Mouse (Mus musculus) cerebellum, adult 2 months (tissue): ENCODE measurements at regions not wholly inside any gene's neighbourhood (a gene's known extent, or its start where the extent isn't known, plus 50 kb on each side); places are given as distances from the start of the nearest gene placed in this dataset.

Source experiments
- CTCF ChIP-seq: fragments of 200-500 bp; IDR thresholded peaks from 2 replicates; pipeline ENCODE4 v1.5.1; 2011; ENCODE audit warnings: low read depth, mild to moderate bottlenecking, control low read depth, low read length, moderate library complexity, borderline replicate concordance; ENCODE audit not compliant: insufficient read depth
- POLR2A ChIP-seq: fragments of 200-500 bp; IDR thresholded peaks from 2 replicates; pipeline ENCODE4 v1.6.1; 2011; ENCODE audit warnings: low read length, control low read depth, borderline replicate concordance; ENCODE audit not compliant: insufficient read depth

DNA sequence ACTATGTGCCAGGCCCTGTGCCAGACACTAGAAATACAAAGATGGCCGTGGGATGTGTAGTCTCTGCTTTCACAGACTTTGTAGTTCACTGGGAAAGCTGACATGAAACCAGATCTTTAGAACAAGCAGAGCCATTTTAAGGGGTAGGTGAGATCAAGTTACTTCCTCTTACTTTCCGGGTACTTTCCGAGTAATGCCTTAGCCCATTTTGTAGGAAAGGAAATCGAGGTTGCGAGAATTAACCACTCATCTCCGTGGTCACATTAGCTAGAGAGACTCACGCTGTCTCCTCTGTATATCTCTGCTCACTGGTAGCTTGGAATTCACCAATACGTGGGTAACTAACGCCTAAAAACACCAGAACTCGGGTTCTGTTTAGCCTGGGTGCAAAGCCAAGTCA is 93.3 kb downstream of the Ier5 start:
- TF ChIP-seq POLR2A (no peak), CTCF (no peak)
